Mouse (Mus musculus) G1E (cell line): ENCODE results near the gene Rab10.

ENCODE experiments used
- CTCF ChIP-seq: IDR thresholded peaks from 2 replicates; pipeline ENCODE4 v1.5.1; 2012; ENCODE audit warnings: low read depth, low read length, inconsistent platforms, mixed read lengths
- TAL1 ChIP-seq: conservative IDR thresholded peaks from 2 replicates; pipeline ENCODE4 v1.6.1; 2012; ENCODE audit warnings: low read depth, low read length, inconsistent platforms, mixed read lengths

DNA sequence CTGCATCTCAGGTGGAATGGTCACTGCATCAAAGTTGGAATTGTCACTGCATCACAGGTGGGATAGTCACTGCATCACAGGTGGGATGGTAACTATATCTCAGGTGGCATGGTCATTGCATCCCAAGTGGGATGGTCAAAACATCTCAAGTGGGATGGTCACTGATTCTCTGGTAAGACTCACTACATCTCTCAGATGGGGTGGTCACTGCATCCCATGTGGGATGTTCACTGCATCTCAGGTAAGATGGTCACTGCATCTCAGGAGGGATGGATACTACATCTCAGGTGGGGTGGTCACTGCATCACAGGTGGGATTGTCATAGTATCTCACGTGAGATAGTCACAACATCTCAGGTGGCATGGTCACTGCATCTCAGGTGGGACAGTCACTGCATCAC, 75.7 kb downstream of the Rab10 start:
- TF ChIP-seq CTCF: no peak
- TF ChIP-seq TAL1: no peak
